In the genomic region with DNA sequence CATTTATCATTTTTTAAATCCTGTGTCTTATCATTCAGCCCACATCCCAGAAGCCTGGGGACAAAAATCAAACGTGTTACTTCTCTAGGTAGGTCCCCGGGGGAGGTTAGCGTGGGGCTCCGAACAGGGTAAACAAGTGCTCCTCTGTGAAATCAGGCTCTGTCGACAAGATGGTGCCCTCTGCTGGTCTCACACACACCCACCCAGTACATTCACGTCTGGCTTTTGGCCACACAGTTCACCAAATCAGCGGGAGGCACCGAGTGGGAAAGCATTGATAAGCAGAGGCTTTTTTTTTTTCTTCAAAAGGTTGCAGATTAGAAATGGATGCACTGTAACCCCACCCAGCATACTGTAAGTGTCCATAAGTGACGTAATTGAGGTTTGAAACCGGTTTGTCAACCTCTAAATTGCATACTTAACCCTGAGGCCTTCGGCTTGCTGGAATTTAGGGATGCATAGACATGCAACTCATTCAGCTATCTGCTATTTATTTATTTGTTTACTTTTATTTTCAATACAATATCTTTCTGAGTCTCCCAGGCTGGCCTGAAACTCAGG, we compare ENCODE assay signal across 9 mouse cellular contexts. TPM values are rescaled to one million over a fixed set of nuclear protein-coding genes. Genes with fewer than 3 reads are reported as not detected.
A peak's percentile ranks its signal among the peaks of the same experiment; 100 is the strongest.
DNase-seq lines count a peak whose midpoint lies in the region; ATAC-seq and TF ChIP-seq lines count a peak whose summit lies in the region.
"Had no signal": no experiment of that assay in that cellular context is flagged by ENCODE, and none has a peak within 500 bp of the region (broad histone marks: within the 10 kb centered on the region; RNA-seq: fewer than 3 reads in every experiment).

No protein-coding gene starts in this region.

- no peaks in the 10 kb centered on the region for H3K36me3 ChIP-seq in liver, embryonic 13.5 days

- peak; percentile 84 for ATAC-seq in Patski
- peak; percentile 99 for ATAC-seq in common myeloid progenitor, adult 5-6 weeks (replicated peaks; ENCODE audit: low read depth, poor library complexity, severe bottlenecking)
- peak; percentile 92 for ATAC-seq in liver, embryonic 13.5 days (ENCODE audit: low read depth)

- H3K27me3 ChIP-seq in Patski, result peaks cover 5% of the 10 kb centered on the region
- no peaks in the 10 kb centered on the region for H3K27me3 ChIP-seq in liver, embryonic 13.5 days

- in situ Hi-C loops in Patski (cut with MboI; ENCODE audit: low pct_unique_long_range_greater_than_20kb), result loop anchor here (5.0 to 25.0 kb wide), 3 partner anchors 327 to 1030 kb away; partner anchors contain the start of gene Ephb6

- H3K9me3 ChIP-seq in liver, embryonic 13.5 days (replicated peaks), result no peaks in the 10 kb centered on the region

- peak overlapping the region; percentile 35; the same call in 1 of the 2 replicates for H3K4me2 ChIP-seq in liver, embryonic 13.5 days

- 12% methylated on average over 11 of the region's 11 CpGs for WGBS in liver, embryonic 13.5 days (ENCODE audit: insufficient replicate concordance)

- H3K9ac ChIP-seq in liver, embryonic 13.5 days, result no peak overlapping the region

- POLR2A ChIA-PET in Patski (lab: Charles Lee), result no interaction called here

- CTCF ChIA-PET in Patski (lab: Charles Lee), result interaction anchor here (0.6 to 2.2 kb wide), 7 partner anchors 8 to 335 kb away, joined by 3 to 8 read pairs (median 3); no protein-coding TSS in a partner anchor

- no peak overlapping the region for H3K4me3 ChIP-seq in liver, embryonic 13.5 days (replicated peaks)
- H3K4me3 ChIP-seq: erythroblast, embryonic 14.5 days had no signal

- peaks cover 21% of the 10 kb centered on the region for H3K4me1 ChIP-seq in liver, embryonic 13.5 days (replicated peaks)

- H3K27ac ChIP-seq in liver, embryonic 13.5 days, result no peak overlapping the region

- DNase-seq in A20 (ENCODE audit: low read depth, low spot score) (peak; percentile 66), Patski (ENCODE audit: low read depth, low spot score) (no peak)
- DNase-seq in heart, adult 18-20 months, result peak; percentile 54 to 76
- peak; percentile 73 for DNase-seq in kidney, adult 18-20 months
- DNase-seq in liver, embryonic 13.5 days, result peak; percentile 64
- DNase-seq in natural killer cell, adult 2 months (ENCODE audit: low spot score in 2 of 2), result peak; percentile 34 to 63
- peak; percentile 67 for DNase-seq in testis, postnatal 10 days (ENCODE audit: low spot score)

- TF ChIP-seq CTCF in Patski (IDR thresholded peaks at IDR 0.05), result peak; percentile 82

RNA-seq across cellular contexts. Expression of gene Tmem139, which starts 4.4 kb away (rescaled TPM):
- polyA plus RNA-seq in Patski (2021), result 0.12 TPM
- total RNA-seq in common myeloid progenitor, adult 5-6 weeks (2017), result not detected in 2 replicates
- total RNA-seq in heart, adult 18-20 months (2021), result under 1 TPM in 1 of 2 experiments, not detected in 1; 0.33 TPM
- 0.12 TPM in 1 of 2 replicates, not detected in the other for polyA plus RNA-seq in liver, embryonic 13.5 days (2015; fragmentation: Nextera tagmentation; extraction: Ambion mirVana)
- polyA plus RNA-seq: erythroblast, embryonic 14.5 days had no signal

RNA-seq across cellular contexts. Expression of gene Casp2, which starts 7.4 kb away (rescaled TPM):
- polyA plus RNA-seq in Patski (2021), result 19.8 TPM
- total RNA-seq in common myeloid progenitor, adult 5-6 weeks (2017), result 88.4 and 100 TPM in 2 replicates
- total RNA-seq in heart, adult 18-20 months (2021), result 10 to 100 TPM; 11.0 to 13.7 TPM
- polyA plus RNA-seq in liver, embryonic 13.5 days (2015; fragmentation: Nextera tagmentation; extraction: Ambion mirVana), result 26.0 and 29.8 TPM in 2 replicates

RNA-seq across cellular contexts. Expression of gene Gstk1, which starts 11.6 kb away (rescaled TPM):
- polyA plus RNA-seq in Patski (2021), result 52.2 TPM
- 8.3 and 14.6 TPM in 2 replicates for total RNA-seq in common myeloid progenitor, adult 5-6 weeks (2017)
- 100 to 1,000 TPM; 151 to 158 TPM for total RNA-seq in heart, adult 18-20 months (2021)
- 6.9 and 8.1 TPM in 2 replicates for polyA plus RNA-seq in liver, embryonic 13.5 days (2015; fragmentation: Nextera tagmentation; extraction: Ambion mirVana)

RNA-seq across cellular contexts. Expression of gene Clcn1, which starts 29.1 kb away (rescaled TPM):
- 0.21 TPM for polyA plus RNA-seq in Patski (2021)
- total RNA-seq in common myeloid progenitor, adult 5-6 weeks (2017), result not detected in 2 replicates
- 1 to 10 TPM; 3.7 to 4.7 TPM for total RNA-seq in heart, adult 18-20 months (2021)
- 0.08 TPM in 1 of 2 replicates, not detected in the other for polyA plus RNA-seq in liver, embryonic 13.5 days (2015; fragmentation: Nextera tagmentation; extraction: Ambion mirVana)
- polyA plus RNA-seq: erythroblast, embryonic 14.5 days had no signal

RNA-seq across cellular contexts. Expression of gene Tas2r144, which starts 42.3 kb away (rescaled TPM):
- polyA plus RNA-seq in Patski (2021), result not detected
- total RNA-seq in common myeloid progenitor, adult 5-6 weeks (2017), result not detected in 2 replicates
- total RNA-seq in heart, adult 18-20 months (2021), result not detected
- not detected in 2 replicates for polyA plus RNA-seq in liver, embryonic 13.5 days (2015; fragmentation: Nextera tagmentation; extraction: Ambion mirVana)
- polyA plus RNA-seq: erythroblast, embryonic 14.5 days had no signal
